Mouse (Mus musculus): ENCODE data around the gene Msh2.
"Not testable (repeated sequence)": the region's sequence is repeated elsewhere in the genome, so short reads cannot be mapped to it uniquely, and the experiment has no call there.

Gene Msh2

GRCm38 (mm10) chr17:87671890-87672660, at the start of gene Msh2:
Gene Msh2, plus strand, starts transcription at chr17:87672330.
- in situ Hi-C loops (cut with MboI; ENCODE audit: unreplicated experiment in 2 of 2): no loop called here

- in situ Hi-C loops (cut with MboI; ENCODE audit: unreplicated experiment in 2 of 2): no loop called here
Observed at GRCm38 (mm10) chr17:87625510-87626086, 46.5 kb upstream of the Msh2 start.

- in situ Hi-C loops (cut with MboI; ENCODE audit: unreplicated experiment in 2 of 2): no loop called here
Observed at GRCm38 (mm10) chr17:87628144-87628543, 44.0 kb upstream of the Msh2 start.

GRCm38 (mm10) chr17:87628706-87629105, 43.4 kb upstream of the Msh2 start:
- in situ Hi-C loops (cut with MboI; ENCODE audit: unreplicated experiment in 2 of 2): no loop called here

GRCm38 (mm10) chr17:87637056-87637389, 35.1 kb upstream of the Msh2 start:
- in situ Hi-C loops (cut with MboI; ENCODE audit: unreplicated experiment in 2 of 2): no loop called here

GRCm38 (mm10) chr17:87639242-87639641, 32.9 kb upstream of the Msh2 start:
- in situ Hi-C loops (cut with MboI; ENCODE audit: unreplicated experiment in 2 of 2): no loop called here

GRCm38 (mm10) chr17:87640272-87640671, 31.9 kb upstream of the Msh2 start:
- in situ Hi-C loops (cut with MboI; ENCODE audit: unreplicated experiment in 2 of 2): no loop called here

- in situ Hi-C loops (cut with MboI; ENCODE audit: unreplicated experiment in 2 of 2): no loop called here
Observed at GRCm38 (mm10) chr17:87641006-87641405, 31.1 kb upstream of the Msh2 start.

- in situ Hi-C loops (cut with MboI; ENCODE audit: unreplicated experiment in 2 of 2): no loop called here
Observed at GRCm38 (mm10) chr17:87642744-87643143, 29.4 kb upstream of the Msh2 start.

- in situ Hi-C loops (cut with MboI; ENCODE audit: unreplicated experiment in 2 of 2): not testable (repeated sequence)
Observed at GRCm38 (mm10) chr17:87655616-87656015, 16.5 kb upstream of the Msh2 start.

GRCm38 (mm10) chr17:87661958-87662573, 10.1 kb upstream of the Msh2 start:
- in situ Hi-C loops (cut with MboI; ENCODE audit: unreplicated experiment in 2 of 2): loop anchor here (10.0 kb wide), 1 partner anchor 347 kb away; no protein-coding TSS in a partner anchor

- in situ Hi-C loops (cut with MboI; ENCODE audit: unreplicated experiment in 2 of 2): loop anchor here (10.0 kb wide), 1 partner anchor 349 kb away; no protein-coding TSS in a partner anchor
Observed at GRCm38 (mm10) chr17:87664238-87664637, 7.9 kb upstream of the Msh2 start.

GRCm38 (mm10) chr17:87665066-87665822, 6.9 kb upstream of the Msh2 start:
- in situ Hi-C loops (cut with MboI; ENCODE audit: unreplicated experiment in 2 of 2): loop anchor here (10.0 kb wide), 1 partner anchor 350 kb away; no protein-coding TSS in a partner anchor

- in situ Hi-C loops (cut with MboI; ENCODE audit: unreplicated experiment in 2 of 2): no loop called here
Observed at GRCm38 (mm10) chr17:87672677-87673286, 652 bp downstream of the Msh2 start.

- in situ Hi-C loops (cut with MboI; ENCODE audit: unreplicated experiment in 2 of 2): loop anchor here (25.0 kb wide), 3 partner anchors 585 to 960 kb away; no protein-coding TSS in a partner anchor
Observed at GRCm38 (mm10) chr17:87676916-87677474, 4.9 kb downstream of the Msh2 start.

- in situ Hi-C loops (cut with MboI; ENCODE audit: unreplicated experiment in 2 of 2): loop anchor here (25.0 kb wide), 3 partner anchors 585 to 960 kb away; no protein-coding TSS in a partner anchor
Observed at GRCm38 (mm10) chr17:87677656-87678055, 5.5 kb downstream of the Msh2 start.

- in situ Hi-C loops (cut with MboI; ENCODE audit: unreplicated experiment in 2 of 2): loop anchor here (5.0 to 25.0 kb wide), 5 partner anchors 263 to 948 kb away; no protein-coding TSS in a partner anchor
Observed at GRCm38 (mm10) chr17:87689217-87689616, 17.1 kb downstream of the Msh2 start.

- in situ Hi-C loops (cut with MboI; ENCODE audit: unreplicated experiment in 2 of 2): loop anchor here (5.0 to 25.0 kb wide), 4 partner anchors 255 to 945 kb away; no protein-coding TSS in a partner anchor
Observed at GRCm38 (mm10) chr17:87691958-87692357, 19.8 kb downstream of the Msh2 start.

- in situ Hi-C loops (cut with MboI; ENCODE audit: unreplicated experiment in 2 of 2): loop anchor here (25.0 kb wide), 3 partner anchors 566 to 941 kb away; no protein-coding TSS in a partner anchor
Observed at GRCm38 (mm10) chr17:87695874-87696465, 23.8 kb downstream of the Msh2 start.
